Mouse (Mus musculus) heart, adult 2 months (tissue): ENCODE results near the gene P3h2.

ENCODE experiments used
- CTCF ChIP-seq: fragments of 200-600 bp; IDR thresholded peaks from 2 replicates; pipeline ENCODE4 v1.8.1; 2022; ENCODE audit warnings: antibody characterized with exemption, mild to moderate bottlenecking, moderate library complexity
- EP300 ChIP-seq: fragments of 200-500 bp; IDR thresholded peaks from 2 replicates; pipeline ENCODE4 v1.6.1; 2011; ENCODE audit warnings: low read depth, low read length, control low read depth; ENCODE audit not compliant: insufficient read depth
- POLR2A ChIP-seq: fragments of 200-500 bp; IDR thresholded peaks from 2 replicates; pipeline ENCODE4 v1.6.1; 2011; ENCODE audit warnings: mild to moderate bottlenecking, low read depth, low read length, control low read depth; ENCODE audit not compliant: insufficient read depth

GRCm38 (mm10) chr16:25979037-25979436 is 126.5 kb downstream of the P3h2 start:
- TF ChIP-seq CTCF (no peak), EP300 (no peak), POLR2A (no peak)
